Mouse (Mus musculus) lung, adult 10 weeks (tissue): ENCODE measurements around the gene Pik3c2g. TPM values are rescaled to one million over a fixed set of nuclear protein-coding genes. Genes with fewer than 3 reads are reported as not detected.

Experiments
- polyA plus RNA-seq: library from polyadenylated mRNA; stranded (reverse); fragments of 350-450 nt; fragmentation: Illumina TruSeq; extraction: RNeasy Lipid Tissue Mini Kit (QIAGEN cat#74804); gene quantifications from one replicate; pipeline ENCODE4 v1.2.3, GENCODE M21; 2014; ENCODE audit warnings: low read depth, low replicate concordance; ENCODE audit not compliant: insufficient read depth

Pik3c2g gene
- polyA plus RNA-seq, result 0.44 TPM

DNA sequence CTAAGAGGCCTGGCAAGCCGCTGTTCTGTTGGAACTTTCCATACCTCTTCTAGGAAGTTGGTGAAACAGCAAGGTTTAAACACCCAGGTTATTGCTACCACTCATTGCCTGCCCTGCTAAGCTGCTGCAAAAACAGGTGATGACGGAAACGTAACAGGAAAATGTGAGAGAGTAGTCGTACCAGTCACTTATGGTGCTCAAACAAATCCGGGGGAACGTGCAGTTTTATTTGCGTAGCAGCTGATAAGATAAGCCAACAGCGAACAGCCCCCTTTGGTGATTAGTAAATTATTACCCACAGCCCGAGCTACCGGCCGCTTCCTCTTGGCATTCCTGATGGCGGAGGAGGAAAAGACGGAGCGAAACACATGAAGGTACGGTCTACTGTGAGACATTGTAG lies at the start of gene Pik3c2g:
TSS of gene Pik3c2g (plus strand) at position 330 of the 400 bp plus-strand sequence.

Other genes with a start within 250 kb of the Pik3c2g start
- not detected for gene Rergl, start 85.2 kb upstream of the Pik3c2g start, polyA plus RNA-seq